ENCODE assay signal across 11 mouse cellular contexts in the genomic region with DNA sequence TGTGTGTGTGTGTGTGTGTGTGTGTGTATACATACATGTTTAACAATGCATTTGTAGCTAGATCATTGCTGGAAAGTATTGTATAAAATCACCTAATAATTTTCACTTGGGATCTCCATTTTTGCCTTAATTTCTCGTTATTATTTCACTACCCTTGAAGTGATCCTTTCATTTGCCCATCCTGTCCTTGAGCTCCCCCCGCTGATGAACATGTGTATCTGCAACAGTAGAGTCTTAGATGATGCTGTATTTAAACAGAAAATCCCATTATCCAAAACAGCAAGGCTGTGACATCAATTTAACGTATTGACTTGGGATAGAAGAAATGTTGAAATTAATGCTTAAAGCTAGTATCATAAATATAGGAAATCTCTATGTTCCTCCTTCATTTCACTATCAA.
DNase-seq lines count a peak whose midpoint lies in the region; ATAC-seq and TF ChIP-seq lines count a peak whose summit lies in the region.
"Had no signal": no experiment of that assay in that cellular context is flagged by ENCODE, and none has a peak within 500 bp of the region (broad histone marks: within the 10 kb centered on the region; RNA-seq: fewer than 3 reads in every experiment).

No protein-coding gene starts in this region.

- H3K36me3 ChIP-seq in intestine, postnatal 0 days (ENCODE audit: control insufficient read depth, insufficient read depth): no peaks in the 10 kb centered on the region
- no peaks in the 10 kb centered on the region for H3K36me3 ChIP-seq in intestine, embryonic 16.5 days (ENCODE audit: control insufficient read depth, insufficient read depth, low read length)
- H3K36me3 ChIP-seq in stomach, postnatal 0 days (ENCODE audit: control insufficient read depth, insufficient read depth, low read length): no peaks in the 10 kb centered on the region
- H3K36me3 ChIP-seq: hindbrain, embryonic 15.5 days had no signal

- no peak overlapping the region for H3K9ac ChIP-seq in intestine, postnatal 0 days (ENCODE audit: low read depth, low read length)
- no peak overlapping the region for H3K9ac ChIP-seq in intestine, embryonic 16.5 days (ENCODE audit: low read depth, low read length)
- H3K9ac ChIP-seq in stomach, postnatal 0 days (ENCODE audit: low read length): no peak overlapping the region
- H3K9ac ChIP-seq: hindbrain, embryonic 15.5 days had no signal

- H3K9me3 ChIP-seq in intestine, postnatal 0 days (ENCODE audit: control insufficient read depth): no peaks in the 10 kb centered on the region
- H3K9me3 ChIP-seq in intestine, embryonic 16.5 days (ENCODE audit: control insufficient read depth, low read length): no peaks in the 10 kb centered on the region
- no peaks in the 10 kb centered on the region for H3K9me3 ChIP-seq in stomach, postnatal 0 days (ENCODE audit: control insufficient read depth, low read length)
- H3K9me3 ChIP-seq: hindbrain, embryonic 15.5 days had no signal

- ATAC-seq in CD4-positive, CD25-positive, alpha-beta regulatory T cell, adult 4 months: no peak
- ATAC-seq in intestine, postnatal 0 days: no peak
- no peak for ATAC-seq in intestine, embryonic 16.5 days
- no peak for ATAC-seq in stomach, postnatal 0 days (ENCODE audit: low FRiP score, low TSS enrichment)
- ATAC-seq: midbrain, embryonic 16.5 days had no signal

- no peak overlapping the region for H3K27ac ChIP-seq in intestine, postnatal 0 days (ENCODE audit: low read depth, low read length)
- no peak overlapping the region for H3K27ac ChIP-seq in intestine, embryonic 16.5 days (ENCODE audit: low read length)
- H3K27ac ChIP-seq in stomach, postnatal 0 days (replicated peaks): no peak overlapping the region
- H3K27ac ChIP-seq: hindbrain, embryonic 15.5 days had no signal

- TF ChIP-seq CTCF in intestine, postnatal 0 days (IDR thresholded peaks at IDR 0.05; ENCODE audit: low read depth): peak; percentile 85
- TF ChIP-seq CTCF in stomach, postnatal 0 days (IDR thresholded peaks at IDR 0.05; ENCODE audit: low read depth): peak; percentile 81

- H3K4me2 ChIP-seq in intestine, postnatal 0 days (replicated peaks; ENCODE audit: low read depth): no peak overlapping the region
- no peak overlapping the region for H3K4me2 ChIP-seq in intestine, embryonic 16.5 days (ENCODE audit: low read depth, low read length)
- H3K4me2 ChIP-seq in stomach, postnatal 0 days (replicated peaks; ENCODE audit: low read depth): no peak overlapping the region
- H3K4me2 ChIP-seq: hindbrain, embryonic 15.5 days had no signal

- H3K4me3 ChIP-seq in intestine, postnatal 0 days (ENCODE audit: low read depth, low read length): no peak overlapping the region
- no peak overlapping the region for H3K4me3 ChIP-seq in intestine, embryonic 16.5 days (ENCODE audit: low read length)
- H3K4me3 ChIP-seq in stomach, postnatal 0 days (ENCODE audit: low read depth, low read length): no peak overlapping the region
- H3K4me3 ChIP-seq: hindbrain, embryonic 15.5 days had no signal

- no peaks in the 10 kb centered on the region for H3K27me3 ChIP-seq in intestine, postnatal 0 days (replicated peaks; ENCODE audit: control insufficient read depth, insufficient read depth, low read length)
- no peaks in the 10 kb centered on the region for H3K27me3 ChIP-seq in intestine, embryonic 16.5 days (replicated peaks; ENCODE audit: control insufficient read depth, insufficient read depth, low read length)
- no peaks in the 10 kb centered on the region for H3K27me3 ChIP-seq in stomach, postnatal 0 days (ENCODE audit: control insufficient read depth, insufficient read depth, low read length)
- H3K27me3 ChIP-seq: hindbrain, embryonic 15.5 days had no signal

- DNase-seq in CD4-positive, CD25-positive, alpha-beta regulatory T cell, adult 2 months (ENCODE audit: low read depth, low spot score): peak; percentile 55
- DNase-seq in urinary bladder, postnatal 25 days (ENCODE audit: low spot score): peak; percentile 13
- DNase-seq in urinary bladder, postnatal 14 days (ENCODE audit: low spot score): no peak
- peak; percentile 19 for DNase-seq in stomach, postnatal 0 days (ENCODE audit: low spot score)
- DNase-seq in cerebellum, postnatal 4 days (ENCODE audit: low spot score in 2 of 2): no peak
- DNase-seq: right cerebral cortex, adult 18-20 months had no signal

- TF ChIP-seq EP300 in stomach, postnatal 0 days (optimal IDR thresholded peaks at IDR 0.05): no peak

- 29% methylated on average over 3 of the region's 3 CpGs for WGBS in intestine, postnatal 0 days
- 37% methylated on average over 3 of the region's 3 CpGs for WGBS in intestine, embryonic 16.5 days
- 33% methylated on average over 3 of the region's 3 CpGs for WGBS in stomach, postnatal 0 days

- H3K4me1 ChIP-seq in intestine, postnatal 0 days (replicated peaks; ENCODE audit: control insufficient read depth, insufficient read depth, low read length): no peaks in the 10 kb centered on the region
- no peaks in the 10 kb centered on the region for H3K4me1 ChIP-seq in intestine, embryonic 16.5 days (ENCODE audit: control insufficient read depth, insufficient read depth, low read length)
- H3K4me1 ChIP-seq in stomach, postnatal 0 days (replicated peaks; ENCODE audit: control insufficient read depth, insufficient read depth): no peaks in the 10 kb centered on the region
- H3K4me1 ChIP-seq: hindbrain, embryonic 15.5 days had no signal

Comparison
In these comparisons a context has a peak if more than half of its experiments do, and no peak if none do; other contexts are left out.
1. DNase-seq: peak in CD4-positive, CD25-positive, alpha-beta regulatory T cell, adult 2 months (single experiment), urinary bladder, postnatal 25 days (single experiment) and stomach, postnatal 0 days (single experiment); none in urinary bladder, postnatal 14 days (single experiment) and cerebellum, postnatal 4 days (0 of 2).